Mouse (Mus musculus) ES-E14 (cell line): ENCODE measurements around the gene Guca1b. TPM values are rescaled to one million over a fixed set of nuclear protein-coding genes. Genes with fewer than 3 reads are reported as not detected.

Experiments used
- DNase-seq: peaks from one replicate; pipeline ENCODE4 v3.0.0-alpha.2; 2013; ENCODE audit warnings: low read depth, low spot score
- H3K27ac ChIP-seq: 2 replicates; pipeline ENCODE4 v1.5.1; 2012; ENCODE audit warnings: low read depth, mild to moderate bottlenecking, low read length, moderate library complexity, mixed read lengths; ENCODE audit not compliant: poor library complexity, insufficient read depth, severe bottlenecking
- H3K36me3 ChIP-seq: 2 replicates; pipeline ENCODE4 v1.6.1; 2012; ENCODE audit warnings: mild to moderate bottlenecking, low read length, moderate library complexity, mixed read lengths; ENCODE audit not compliant: control insufficient read depth, poor library complexity, insufficient read depth, severe bottlenecking
- H3K4me1 ChIP-seq, 2 experiments: fragments of 150-350 bp in 1 of 2; sonication (generic) in 1 of 2; 2 replicates each; pipeline ENCODE4 v1.6.1; 2012; ENCODE audit warnings: low read length in 2 of 2, mild to moderate bottlenecking in 1 of 2, mixed read lengths in 1 of 2; ENCODE audit not compliant: control insufficient read depth in 2 of 2, insufficient read depth in 2 of 2, poor library complexity in 1 of 2
- H3K4me3 ChIP-seq, 2 experiments: fragments of 150-350 bp in 1 of 2; sonication (generic) in 1 of 2; 2 replicates each; pipeline ENCODE4 v1.5.1; 2012; ENCODE audit warnings: low read length in 2 of 2, low read depth in 1 of 2, mild to moderate bottlenecking in 1 of 2, mixed read lengths in 1 of 2; ENCODE audit not compliant: insufficient read depth in 1 of 2, poor library complexity in 1 of 2, severe bottlenecking in 1 of 2
- H3K9ac ChIP-seq: 2 replicates; pipeline ENCODE4 v1.6.1; 2012; ENCODE audit warnings: low read depth, mild to moderate bottlenecking, low read length, mixed read lengths; ENCODE audit not compliant: poor library complexity, insufficient read depth, severe bottlenecking
- H3K9me3 ChIP-seq: fragments of 150-350 bp; sonication (generic); 2 replicates; pipeline ENCODE4 v1.6.1; 2012; ENCODE audit warnings: low read depth, mild to moderate bottlenecking, low read length; ENCODE audit not compliant: control insufficient read depth, insufficient read depth
- CHD2 ChIP-seq: IDR thresholded peaks from 2 replicates; pipeline ENCODE4 v1.6.1; 2014; ENCODE audit warnings: mild to moderate bottlenecking, low read depth, low read length, inconsistent platforms
- HCFC1 ChIP-seq: IDR thresholded peaks from 2 replicates; pipeline ENCODE4 v1.6.1; 2012; ENCODE audit warnings: low read length, inconsistent platforms, borderline replicate concordance; ENCODE audit not compliant: insufficient read depth
- MAFK ChIP-seq: IDR thresholded peaks from 2 replicates; pipeline ENCODE4 v1.6.1; 2014; ENCODE audit warnings: mild to moderate bottlenecking, low read depth, low read length, inconsistent platforms; ENCODE audit not compliant: insufficient read depth
- ZC3H11A ChIP-seq: IDR thresholded peaks from 2 replicates; pipeline ENCODE4 v1.6.1; 2012; ENCODE audit warnings: low read depth, mild to moderate bottlenecking, inconsistent platforms, low read length, borderline replicate concordance
- ZNF384 ChIP-seq: IDR thresholded peaks from 2 replicates; pipeline ENCODE4 v1.6.1; 2012; ENCODE audit warnings: low read depth, low read length, inconsistent platforms
- in situ Hi-C, 2 experiments: fragments of 600-800 bp; cut with MboI; formaldehyde crosslinking; loops; one replicate each; pipeline ENCODE4 v1.15.1; 2025; ENCODE audit warnings: low sequenced_read_pairs in 2 of 2, inconsistent platforms in 1 of 2; ENCODE audit not compliant: unreplicated experiment in 2 of 2
- total RNA-seq: library from RNA; depleted of rRNA; stranded (reverse); fragments of 300-350 nt; gene quantifications from 2 replicates; pipeline ENCODE4 v1.2.3, GENCODE M21; 2012; rRNA removed

Gene Guca1b
- total RNA-seq, result not detected in 2 replicates

DNA sequence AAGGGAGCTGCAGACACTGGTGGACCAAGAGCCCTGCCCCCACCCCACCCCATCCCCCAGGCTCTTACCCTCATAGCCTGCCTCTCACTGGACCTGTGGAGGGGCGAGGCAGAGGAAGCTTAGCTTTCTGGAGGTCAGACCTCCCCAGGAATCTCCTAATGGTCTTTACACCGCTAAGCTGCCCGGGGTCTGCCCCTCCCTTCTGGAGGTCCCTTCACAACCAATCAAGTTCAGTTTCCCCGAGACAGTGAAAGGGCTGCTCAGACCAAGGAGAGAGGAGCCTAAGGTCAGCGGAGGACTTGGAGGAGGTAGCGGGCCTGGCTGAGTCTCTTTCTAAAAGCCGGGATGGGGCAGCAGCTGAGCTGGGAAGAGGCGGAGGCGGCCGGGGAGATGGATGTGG, at the start of gene Guca1b:
Gene Guca1b (plus strand): TSS at position 249 of the 400 bp plus-strand sequence.
- Histone ChIP-seq H3K27ac (no peak within 1 kb of the TSS), H3K9me3 (no peaks in the 10 kb centered on the region), H3K36me3 (no peaks in the 10 kb centered on the region; the same call in 1 of the 2 replicates), H3K9ac (no peak within 1 kb of the TSS), H3K4me3 (no peak within 1 kb of the TSS), H3K4me1 (0 out of 4 replicates have a peak, but pooled peaks cover 0 to 2% of the 10 kb centered on the region in 2 experiments)
- DNase-seq, result no peak
- in situ Hi-C loops, result no loop called here
- TF ChIP-seq MAFK (no peak), ZNF384 (no peak), CHD2 (no peak), ZC3H11A (no peak), HCFC1 (no peak)

DNA sequence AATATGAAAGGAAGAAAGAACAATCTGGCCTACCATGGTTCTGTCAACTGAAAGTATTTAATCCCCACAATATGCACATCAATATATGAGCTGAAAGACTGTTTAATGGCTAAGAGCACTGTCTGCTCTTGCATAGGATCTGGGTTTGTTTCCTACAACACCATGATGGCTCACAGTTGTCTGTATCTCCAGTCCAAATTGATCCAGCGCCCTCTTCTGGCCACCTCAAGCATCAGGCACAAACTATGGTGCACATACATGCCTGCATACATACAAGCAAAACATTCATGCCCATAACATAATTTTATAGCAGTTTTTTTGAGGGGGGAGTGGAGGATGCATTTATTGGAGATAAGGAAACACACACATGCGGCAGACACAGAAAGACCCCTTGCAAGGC, 42.1 kb upstream of the Guca1b start:
- H3K4me3 ChIP-seq, result no peak overlapping the region
- H3K9me3 ChIP-seq, result no peaks in the 10 kb centered on the region
- in situ Hi-C loops, result no loop called here
- TF ChIP-seq MAFK (no peak), CHD2 (no peak), HCFC1 (no peak), ZNF384 (no peak)
- no peaks in the 10 kb centered on the region for H3K4me1 ChIP-seq
- no peak overlapping the region for H3K9ac ChIP-seq
- H3K27ac ChIP-seq, result no peak overlapping the region
- DNase-seq, result no peak
- H3K36me3 ChIP-seq, result peaks cover 29% of the 10 kb centered on the region

DNA sequence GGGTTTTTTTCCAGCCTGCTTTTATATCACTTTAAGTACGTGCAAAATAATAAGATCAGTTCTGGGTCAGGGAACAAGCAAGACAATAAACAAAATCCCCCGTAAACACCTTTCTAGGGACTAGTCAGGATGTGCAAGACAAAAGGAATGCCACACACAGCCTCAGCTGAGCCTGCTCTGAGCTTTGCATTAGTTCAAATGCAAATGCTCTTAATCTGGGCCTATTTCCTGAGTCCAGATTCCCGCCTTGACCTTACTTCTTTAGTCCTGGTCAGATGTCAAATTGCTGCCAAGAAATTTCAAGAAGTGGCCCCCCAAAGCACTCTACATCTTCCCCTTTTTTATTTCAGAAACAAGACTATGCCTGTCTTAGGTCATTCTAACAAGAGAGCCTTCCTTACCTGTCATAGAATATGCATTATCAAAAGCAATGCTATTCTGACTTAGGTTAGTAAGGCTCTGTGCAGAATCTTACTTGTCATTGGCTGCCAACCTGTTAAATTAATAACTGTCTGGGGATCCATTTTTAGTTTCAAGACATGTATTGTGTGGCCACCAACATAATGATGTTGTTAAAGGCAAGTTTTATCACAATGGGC, 35.4 kb upstream of the Guca1b start:
- TF ChIP-seq MAFK (no peak), ZNF384 (no peak), CHD2 (no peak), HCFC1 (no peak), ZC3H11A (no peak)
- peak overlapping the region; percentile 80 for H3K27ac ChIP-seq
- no peak for DNase-seq
- in situ Hi-C loops, result no loop called here
- peaks cover 39% of the 10 kb centered on the region for H3K36me3 ChIP-seq
- no peak overlapping the region for H3K9ac ChIP-seq
- no peaks in the 10 kb centered on the region for H3K4me1 ChIP-seq
- H3K9me3 ChIP-seq, result peaks cover 11% of the 10 kb centered on the region; the same call in 1 of the 2 replicates
- H3K4me3 ChIP-seq, result no peak overlapping the region

DNA sequence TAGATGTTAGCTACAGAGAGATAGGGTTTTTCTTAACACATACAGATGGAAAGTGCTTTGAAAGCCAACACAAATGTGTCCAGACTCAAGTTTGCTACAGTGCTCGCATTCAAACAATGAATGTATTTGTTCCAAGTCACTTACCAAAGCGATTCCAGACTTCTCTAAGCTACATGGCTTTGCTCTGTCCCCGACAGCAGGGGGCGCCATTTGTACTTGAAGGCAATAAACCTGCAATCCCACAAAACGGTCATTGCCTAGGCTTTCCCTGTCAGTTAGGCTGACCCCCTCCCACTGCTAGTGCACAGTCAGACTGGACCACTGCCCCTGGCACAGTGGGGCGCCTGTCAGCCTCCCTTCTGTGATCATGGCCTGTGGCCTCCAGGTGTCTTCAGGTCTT, 25.2 kb upstream of the Guca1b start:
- TF ChIP-seq ZNF384 (no peak), MAFK (no peak), ZC3H11A (no peak), HCFC1 (no peak), CHD2 (no peak)
- DNase-seq, result peak; percentile 62
- Histone ChIP-seq H3K4me1 (no peaks in the 10 kb centered on the region), H3K9ac (no peak overlapping the region), H3K9me3 (no peaks in the 10 kb centered on the region), H3K36me3 (peaks cover 3% of the 10 kb centered on the region; the same call in 1 of the 2 replicates), H3K4me3 (no peak overlapping the region), H3K27ac (no peak overlapping the region)
- in situ Hi-C loops, result no loop called here

DNA sequence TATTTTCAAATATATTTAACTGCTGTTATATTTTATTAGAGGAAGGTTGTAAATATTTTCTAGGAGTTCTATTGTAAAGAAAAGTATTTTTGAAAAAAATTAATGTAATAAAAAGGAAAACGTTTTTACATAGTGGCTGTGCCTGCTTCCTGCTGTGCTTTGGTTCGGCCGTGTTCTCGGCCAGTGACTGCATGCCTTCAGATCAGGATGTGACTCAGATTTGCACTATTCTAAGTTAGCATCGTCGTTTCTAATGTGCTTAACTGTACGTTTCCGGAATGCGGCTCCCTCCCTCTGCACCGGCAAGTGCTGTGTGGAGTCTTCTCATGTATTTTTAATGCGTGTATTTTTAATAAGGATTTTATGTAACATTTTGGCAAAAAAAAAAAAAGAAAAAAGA, 23.9 kb upstream of the Guca1b start:
- no peaks in the 10 kb centered on the region for H3K4me1 ChIP-seq
- no peaks in the 10 kb centered on the region for H3K9me3 ChIP-seq
- H3K9ac ChIP-seq, result no peak overlapping the region
- in situ Hi-C loops, result no loop called here
- no peak for TF ChIP-seq ZNF384
- DNase-seq, result no peak
- peaks cover 3% of the 10 kb centered on the region; the same call in 1 of the 2 replicates for H3K36me3 ChIP-seq
- no peak overlapping the region for H3K4me3 ChIP-seq
- H3K27ac ChIP-seq, result no peak overlapping the region
